Mouse (Mus musculus) forebrain, embryonic 14.5 days (tissue): ENCODE data around the gene D630003M21Rik. TPM values are rescaled to one million over a fixed set of nuclear protein-coding genes. Genes with fewer than 3 reads are reported as not detected.

ENCODE experiments used
- microRNA-seq: library from miRNA; unstranded; fragments of <30 nt; microRNA quantifications from one replicate; pipeline ENCODE4, GENCODE M21; 2016
- polyA plus RNA-seq: library from polyadenylated mRNA; unstranded; fragments of >200 nt; fragmentation: Nextera tagmentation; extraction: Ambion mirVana; gene quantifications from 2 replicates; pipeline ENCODE4 v1.2.1, GENCODE M21; 2014

Gene D630003M21Rik
- polyA plus RNA-seq, 1 experiment from 2014 or later = 1.5 TPM

Small RNAs within 50 kb of the gene (microRNA-seq; reads per million reads assigned to microRNA genes)
- gene Mir7685 = not detected

Other genes starting within 250 kb of the D630003M21Rik start
- 17.5 and 17.6 TPM in 2 replicates for gene Tti1, start 200.8 kb downstream of the D630003M21Rik start, polyA plus RNA-seq
- gene Rprd1b, start 200.7 kb downstream of the D630003M21Rik start, polyA plus RNA-seq = 31.1 and 37.7 TPM in 2 replicates
- gene Tgm2, start 82.8 kb downstream of the D630003M21Rik start, polyA plus RNA-seq = 5.0 and 7.0 TPM in 2 replicates
- not detected in 2 replicates for gene Bpi, start 28.9 kb upstream of the D630003M21Rik start, polyA plus RNA-seq
- 2.6 and 3.0 TPM in 2 replicates for gene Lbp, start 77.3 kb upstream of the D630003M21Rik start, polyA plus RNA-seq
- gene Snhg11, start 146.4 kb upstream of the D630003M21Rik start, polyA plus RNA-seq = 30.3 and 55.7 TPM in 2 replicates
- 22.8 and 25.7 TPM in 2 replicates for gene Ralgapb, start 180.6 kb upstream of the D630003M21Rik start, polyA plus RNA-seq